Mouse (Mus musculus): ENCODE data around the gene Sf3a1. TPM values are rescaled to one million over a fixed set of nuclear protein-coding genes. Genes with fewer than 3 reads are reported as not detected.

Gene Sf3a1
- total RNA-seq, 1 experiment from 2014 or later = 15.3 TPM

GRCm38 (mm10) chr11:4228463-4228862, 68.3 kb downstream of the Sf3a1 start:
- no peak for ATAC-seq (replicated peaks; ENCODE audit: insufficient number of reproducible peaks, low FRiP score, low TSS enrichment, poor library complexity, severe bottlenecking)

DNA sequence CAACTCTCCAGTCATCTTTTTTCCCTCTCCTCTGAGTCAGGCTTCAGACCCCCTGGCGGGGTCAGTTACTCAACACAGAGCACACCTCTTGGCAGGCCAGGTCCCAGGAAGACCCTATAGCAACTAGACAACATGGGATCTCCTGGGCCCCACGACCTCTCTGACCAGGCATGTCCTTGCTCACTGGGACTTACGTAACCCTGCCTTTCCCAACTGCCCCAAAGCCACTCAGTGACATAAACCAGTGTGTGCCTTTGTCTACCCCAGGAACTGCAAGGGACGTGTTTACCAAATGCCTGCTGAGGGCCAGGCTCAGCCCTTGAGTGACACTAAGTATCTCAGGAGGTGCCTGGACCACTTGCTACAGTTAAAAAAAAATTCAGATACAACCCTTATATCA, 69.7 kb downstream of the Sf3a1 start:
- no peak for ATAC-seq (replicated peaks; ENCODE audit: insufficient number of reproducible peaks, low FRiP score, low TSS enrichment, poor library complexity, severe bottlenecking)

GRCm38 (mm10) chr11:4231435-4231834, 71.3 kb downstream of the Sf3a1 start:
- ATAC-seq (replicated peaks; ENCODE audit: insufficient number of reproducible peaks, low FRiP score, low TSS enrichment, poor library complexity, severe bottlenecking) = no peak

Other genes starting within 250 kb of the Sf3a1 start
- gene Slc35e4, start 245.7 kb upstream of the Sf3a1 start, total RNA-seq (2017) = 7.2 to 8.1 TPM (median 7.8 TPM) in 3 replicates
- 35.6 to 51.2 TPM (median 43.7 TPM) in 3 replicates for gene Tcn2, start 228.2 kb upstream of the Sf3a1 start, total RNA-seq (2017)
- gene Pes1, start 196.4 kb upstream of the Sf3a1 start, total RNA-seq (2017) = 66.0 to 68.7 TPM (median 66.2 TPM) in 3 replicates
- not detected in 3 replicates for gene 4930556J24Rik, start 183.6 kb upstream of the Sf3a1 start, total RNA-seq (2017)
- gene Gal3st1, start 176.7 kb upstream of the Sf3a1 start, total RNA-seq (2017) = 0.48 TPM in 1 of 3 replicates, not detected in the others
- gene Sec14l4, start 128.9 kb upstream of the Sf3a1 start, total RNA-seq (2017) = not detected in 3 replicates
- not detected in 3 replicates for gene Sec14l3, start 95.5 kb upstream of the Sf3a1 start, total RNA-seq (2017)
- 1.4 TPM in 1 of 3 replicates, not detected in the others for gene Mtfp1, start 64.9 kb upstream of the Sf3a1 start, total RNA-seq (2017)
- 1.6 TPM in 1 of 3 replicates, not detected in the others for gene Sec14l2, start 36.9 kb upstream of the Sf3a1 start, total RNA-seq (2017)
- 24.5 to 32.4 TPM (median 30.3 TPM) in 3 replicates for gene Rnf215, start 25.1 kb upstream of the Sf3a1 start, total RNA-seq (2017)
- gene Ccdc157, start 57 bp upstream of the Sf3a1 start, total RNA-seq (2017) = 1.3 to 9.2 TPM (median 1.4 TPM) in 3 replicates
- gene Tbc1d10a, start 26.4 kb downstream of the Sf3a1 start, total RNA-seq (2017) = 9.5 to 17.6 TPM (median 16.9 TPM) in 3 replicates
- gene Castor1, start 57.9 kb downstream of the Sf3a1 start, total RNA-seq (2017) = 0.64 to 8.6 TPM (median 2.4 TPM) in 3 replicates
- 75.5 to 155 TPM (median 106 TPM) in 3 replicates for gene Osm, start 76.1 kb downstream of the Sf3a1 start, total RNA-seq (2017)
- gene Lif, start 97.2 kb downstream of the Sf3a1 start, total RNA-seq (2017) = 0.29 to 1.1 TPM (median 0.32 TPM) in 3 replicates